Mouse (Mus musculus) MEL (cell line): ENCODE results near the gene Fgd2. TPM values are rescaled to one million over a fixed set of nuclear protein-coding genes. Genes with fewer than 3 reads are reported as not detected.

Source experiments
- DNase-seq: peaks from one replicate; pipeline ENCODE4 v3.0.0; 2011; ENCODE audit warnings: low read depth, low spot score
- H3K27ac ChIP-seq: 2 replicates; pipeline ENCODE4 v1.5.1; 2012; ENCODE audit warnings: low read depth, mild to moderate bottlenecking, control low read depth, low read length, moderate library complexity; ENCODE audit not compliant: control insufficient read depth
- H3K27me3 ChIP-seq, 2 experiments: fragments of 150-350 bp in 1 of 2; sonication (generic) in 1 of 2; 2 replicates each; pipeline ENCODE4 v1.6.1; 2012; ENCODE audit warnings: low read length in 2 of 2, mild to moderate bottlenecking in 2 of 2, improper control_type of control experiment in 1 of 2, moderate library complexity in 1 of 2; ENCODE audit not compliant: insufficient read depth in 2 of 2, control insufficient read depth in 1 of 2
- H3K36me3 ChIP-seq, 2 experiments: 2 replicates each; pipeline ENCODE4 v1.6.1; 2012 to 2014; ENCODE audit warnings: low read length in 2 of 2, improper control_type of control experiment in 1 of 2, inconsistent platforms in 1 of 2, mild to moderate bottlenecking in 1 of 2; ENCODE audit not compliant: insufficient read depth in 2 of 2, control insufficient read depth in 1 of 2
- H3K4me1 ChIP-seq, 2 experiments: fragments of 150-350 bp in 1 of 2; sonication (generic) in 1 of 2; 2 replicates each; pipeline ENCODE4 v1.6.1; 2012; ENCODE audit warnings: low read length in 2 of 2, improper control_type of control experiment in 1 of 2, mild to moderate bottlenecking in 1 of 2; ENCODE audit not compliant: insufficient read depth in 2 of 2, control insufficient read depth in 1 of 2
- H3K4me3 ChIP-seq, 2 experiments: fragments of 150-350 bp in 1 of 2; sonication (generic) in 1 of 2; 2 replicates each; pipeline ENCODE4 v1.5.1; 2012; ENCODE audit warnings: low read depth in 2 of 2, low read length in 2 of 2, mild to moderate bottlenecking in 2 of 2, moderate library complexity in 2 of 2, control low read depth in 1 of 2, improper control_type of control experiment in 1 of 2; ENCODE audit not compliant: control insufficient read depth in 1 of 2, insufficient read depth in 1 of 2
- H3K79me2 ChIP-seq: 2 replicates; pipeline ENCODE4 v1.6.1; 2012; ENCODE audit warnings: mild to moderate bottlenecking, low read length, moderate library complexity; ENCODE audit not compliant: control insufficient read depth, poor library complexity, insufficient read depth
- H3K9ac ChIP-seq: 2 replicates; pipeline ENCODE4 v1.6.1; 2012; ENCODE audit warnings: low read depth, mild to moderate bottlenecking, control low read depth, low read length, moderate library complexity; ENCODE audit not compliant: control insufficient read depth, poor library complexity, severe bottlenecking
- H3K9me3 ChIP-seq: fragments of 150-350 bp; sonication (generic); replicated peaks from 2 replicates; pipeline ENCODE4 v1.6.1; 2012; ENCODE audit warnings: mild to moderate bottlenecking, low read length, improper control_type of control experiment, moderate library complexity; ENCODE audit not compliant: insufficient read depth
- BHLHE40 ChIP-seq: IDR thresholded peaks from 2 replicates; pipeline ENCODE4 v1.6.1; 2012; ENCODE audit warnings: low read depth, mild to moderate bottlenecking, inconsistent platforms, low read length, improper control_type of control experiment, borderline replicate concordance
- CHD1 ChIP-seq: IDR thresholded peaks from 2 replicates; pipeline ENCODE4 v1.6.1; 2012; ENCODE audit warnings: low read depth, mild to moderate bottlenecking, inconsistent platforms, low read length, improper control_type of control experiment
- CHD2 ChIP-seq: IDR thresholded peaks from 2 replicates; pipeline ENCODE4 v1.6.1; 2011; ENCODE audit warnings: low read length, improper control_type of control experiment
- E2F4 ChIP-seq: IDR thresholded peaks from 2 replicates; pipeline ENCODE4 v1.6.1; 2011; ENCODE audit warnings: low read depth, low read length, improper control_type of control experiment, borderline replicate concordance
- EP300 ChIP-seq, 2 experiments: IDR thresholded peaks; 2 replicates each; pipeline ENCODE4 v1.6.1; 2011; ENCODE audit warnings: improper control_type of control experiment in 2 of 2, low read length in 2 of 2, low read depth in 1 of 2, mild to moderate bottlenecking in 1 of 2
- ETS1 ChIP-seq: IDR thresholded peaks from 2 replicates; pipeline ENCODE4 v1.6.1; 2012; ENCODE audit warnings: low read depth, mild to moderate bottlenecking, inconsistent platforms, low read length, improper control_type of control experiment, moderate library complexity
- GABPA ChIP-seq: IDR thresholded peaks from 2 replicates; pipeline ENCODE4 v1.6.1; 2012; ENCODE audit warnings: low read depth, mild to moderate bottlenecking, inconsistent platforms, low read length, improper control_type of control experiment, moderate library complexity
- HCFC1 ChIP-seq: IDR thresholded peaks from 2 replicates; pipeline ENCODE4 v1.6.1; 2012; ENCODE audit warnings: low read depth, mild to moderate bottlenecking, inconsistent platforms, low read length, improper control_type of control experiment, moderate library complexity
- JUND ChIP-seq: IDR thresholded peaks from 2 replicates; pipeline ENCODE4 v1.6.1; 2011; ENCODE audit warnings: low read depth, mild to moderate bottlenecking, improper control_type of control experiment, low read length
- MXI1 ChIP-seq: IDR thresholded peaks from 2 replicates; pipeline ENCODE4 v1.6.1; 2011; ENCODE audit warnings: mild to moderate bottlenecking, low read depth, low read length, improper control_type of control experiment
- MYB ChIP-seq: IDR thresholded peaks from 2 replicates; pipeline ENCODE4 v1.6.1; 2011; ENCODE audit warnings: mild to moderate bottlenecking, low read depth, low read length, improper control_type of control experiment
- MYC ChIP-seq: IDR thresholded peaks from 2 replicates; pipeline ENCODE4 v1.6.1; 2011; ENCODE audit warnings: low read depth, mild to moderate bottlenecking, low read length, improper control_type of control experiment, moderate library complexity
- NELFE ChIP-seq: IDR thresholded peaks from 2 replicates; pipeline ENCODE4 v1.6.1; 2011; ENCODE audit warnings: low read depth, low read length, improper control_type of control experiment
- NRF1 ChIP-seq: IDR thresholded peaks from 2 replicates; pipeline ENCODE4 v1.6.1; 2014; ENCODE audit warnings: low read depth, mild to moderate bottlenecking, inconsistent platforms, low read length, improper control_type of control experiment, moderate library complexity; ENCODE audit not compliant: poor library complexity, insufficient read depth, severe bottlenecking
- POLR2A ChIP-seq, 2 experiments: IDR thresholded peaks; 2 replicates each; pipeline ENCODE4 v1.6.1; 2011 to 2012; ENCODE audit warnings: low read length in 2 of 2, mild to moderate bottlenecking in 2 of 2, control low read depth in 1 of 2, improper control_type of control experiment in 1 of 2, low read depth in 1 of 2, moderate library complexity in 1 of 2; ENCODE audit not compliant: control insufficient read depth in 1 of 2, insufficient read depth in 1 of 2, poor library complexity in 1 of 2
- POLR2AphosphoS2 ChIP-seq: IDR thresholded peaks from 2 replicates; pipeline ENCODE4 v1.6.1; 2011; ENCODE audit warnings: low read length, improper control_type of control experiment
- POLR2AphosphoS5 ChIP-seq: IDR thresholded peaks from 2 replicates; pipeline ENCODE4 v1.6.1; 2012; ENCODE audit warnings: low read depth, borderline replicate concordance, mild to moderate bottlenecking, inconsistent platforms, low read length, moderate library complexity, mixed read lengths
- RAD21 ChIP-seq: IDR thresholded peaks from 2 replicates; pipeline ENCODE4 v1.6.1; 2011; ENCODE audit warnings: mild to moderate bottlenecking, low read depth, low read length, improper control_type of control experiment
- RCOR1 ChIP-seq: IDR thresholded peaks from 2 replicates; pipeline ENCODE4 v1.6.1; 2012; ENCODE audit warnings: low read depth, mild to moderate bottlenecking, inconsistent platforms, low read length, improper control_type of control experiment
- TCF12 ChIP-seq: IDR thresholded peaks from 2 replicates; pipeline ENCODE4 v1.6.1; 2014; ENCODE audit warnings: low read depth, mild to moderate bottlenecking, inconsistent platforms, low read length, improper control_type of control experiment, moderate library complexity
- USF1 ChIP-seq: IDR thresholded peaks from 2 replicates; pipeline ENCODE4 v1.6.1; 2014; ENCODE audit warnings: low read depth, mild to moderate bottlenecking, inconsistent platforms, low read length, improper control_type of control experiment, moderate library complexity
- ZMIZ1 ChIP-seq: IDR thresholded peaks from 2 replicates; pipeline ENCODE4 v1.6.1; 2012; ENCODE audit warnings: low read depth, mild to moderate bottlenecking, inconsistent platforms, low read length, improper control_type of control experiment, moderate library complexity
- polyA plus RNA-seq, 2 experiments: library from polyadenylated mRNA; stranded (reverse) in 1 of 2; unstranded in 1 of 2; fragments of >175 nt in 1 of 2; fragments of >200 nt in 1 of 2; gene quantifications; 2 replicates each; pipeline versions ENCODE4 v1.2.1 to v1.2.4; 2012; ENCODE audit warnings: low replicate concordance in 2 of 2, low read depth in 1 of 2; ENCODE audit not compliant: insufficient read length in 2 of 2, insufficient read depth in 1 of 2, missing spikeins in 1 of 2
- total RNA-seq: library from RNA; depleted of rRNA; stranded (reverse); fragments of 300-350 nt; gene quantifications from 2 replicates; pipeline ENCODE4 v1.2.3, GENCODE M21; 2012

Gene Fgd2
- total and polyA plus RNA-seq, 3 experiments = 0.23 to 0.39 TPM; not detected in 1

DNA sequence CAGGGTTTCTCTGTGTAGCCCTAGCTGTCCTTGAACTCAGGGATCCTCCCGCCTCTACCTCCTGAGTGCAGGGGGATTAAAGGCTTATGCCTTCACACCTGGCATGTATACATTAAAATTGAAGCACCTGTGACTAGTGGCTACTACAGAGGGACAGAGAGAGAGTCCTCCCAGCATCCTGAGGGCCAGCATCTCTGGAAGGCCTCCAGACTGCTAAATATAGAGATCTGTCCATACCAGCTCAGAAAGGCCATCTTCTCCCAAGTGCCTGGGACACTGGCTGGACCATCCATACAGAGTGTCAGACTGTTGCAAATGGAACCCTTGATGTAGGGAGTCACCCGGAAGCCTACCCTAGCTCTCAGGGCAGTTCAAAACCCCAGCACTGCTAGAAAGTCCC lies 63.3 kb downstream of the Fgd2 start:
- no peaks in the 10 kb centered on the region for H3K27me3 ChIP-seq
- no peak overlapping the region for H3K9ac ChIP-seq
- peaks cover 18 to 25% of the 10 kb centered on the region in 2 experiments for H3K4me1 ChIP-seq
- H3K36me3 ChIP-seq = peaks cover 0 to 25% of the 10 kb centered on the region in 2 experiments; a peak in 2 of 4 replicates
- TF ChIP-seq RAD21 (no peak), ETS1 (no peak), CHD1 (no peak), ZMIZ1 (no peak), HCFC1 (no peak), NELFE (no peak), POLR2AphosphoS2 (no peak), JUND (no peak), E2F4 (no peak), POLR2AphosphoS5 (no peak), USF1 (no peak), BHLHE40 (no peak), NRF1 (no peak)
- H3K9me3 ChIP-seq = no peaks in the 10 kb centered on the region
- H3K4me3 ChIP-seq = no peak overlapping the region
- no peak for DNase-seq
- H3K27ac ChIP-seq = no peak overlapping the region
- no peaks in the 10 kb centered on the region for H3K79me2 ChIP-seq

DNA sequence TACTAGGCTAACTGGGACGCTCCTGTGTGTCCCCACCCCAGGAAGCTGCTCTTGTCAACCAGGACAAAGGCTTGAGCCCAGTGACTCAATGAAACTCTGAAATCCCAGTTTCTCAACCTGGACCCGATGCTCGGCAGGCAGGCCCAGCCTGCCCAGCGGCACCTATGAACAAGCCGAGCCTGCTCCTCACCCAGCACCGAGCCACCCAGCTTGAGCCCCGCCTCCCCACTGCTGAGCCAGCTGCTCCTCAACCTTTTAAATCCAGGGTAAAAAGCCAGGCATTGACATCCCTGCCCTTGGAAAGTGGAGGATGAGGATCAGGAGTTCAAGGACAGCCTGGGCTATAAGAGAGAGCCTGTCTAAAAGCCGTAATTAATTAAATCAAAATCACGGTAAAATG lies 64.6 kb downstream of the Fgd2 start:
- no peak overlapping the region for H3K27ac ChIP-seq
- no peaks in the 10 kb centered on the region for H3K9me3 ChIP-seq
- no peak overlapping the region for H3K9ac ChIP-seq
- peaks cover 7 to 12% of the 10 kb centered on the region in 2 experiments for H3K4me1 ChIP-seq
- peaks cover 0 to 14% of the 10 kb centered on the region in 2 experiments; a peak in 2 of 4 replicates for H3K36me3 ChIP-seq
- H3K27me3 ChIP-seq = no peaks in the 10 kb centered on the region
- TF ChIP-seq MYB = no peak
- no peak for TF ChIP-seq MXI1
- no peak for TF ChIP-seq POLR2AphosphoS2
- no peak for TF ChIP-seq EP300 (IDR thresholded peaks at IDR 0.05; ENCODE audit: low read depth in 1 of 2, low read length in 2 of 2)
- TF ChIP-seq MYC = no peak
- TF ChIP-seq USF1 = no peak
- TF ChIP-seq RCOR1 = no peak
- no peak for TF ChIP-seq ETS1
- TF ChIP-seq GABPA = no peak
- TF ChIP-seq TCF12 = no peak
- no peak for TF ChIP-seq CHD2
- TF ChIP-seq JUND = no peak
- no peak for TF ChIP-seq POLR2A (IDR thresholded peaks at IDR 0.05; ENCODE audit: control insufficient read depth in 1 of 2, insufficient read depth in 1 of 2, low read depth in 1 of 2, low read length in 2 of 2, poor library complexity in 1 of 2)
- TF ChIP-seq, all 39 proteins: peak for 0
- no peaks in the 10 kb centered on the region for H3K79me2 ChIP-seq
- no peak for DNase-seq
- no peak overlapping the region for H3K4me3 ChIP-seq
